Mouse (Mus musculus) hindbrain, embryonic 16.5 days (tissue): ENCODE measurements around the gene Coro2a. TPM values are rescaled to one million over a fixed set of nuclear protein-coding genes. Genes with fewer than 3 reads are reported as not detected.

Experiments used
- ATAC-seq: fragments of 200-750 bp; cut with Nextera tagmentation; 2 replicates; pipeline ENCODE4 v1.8.0; 2017; ENCODE audit warnings: moderate TSS enrichment, moderate library complexity
- H3K27ac ChIP-seq: fragments of 300-500 bp; sonication (generic); 2 replicates; pipeline ENCODE4 v1.5.1; 2014; ENCODE audit warnings: low read depth, mild to moderate bottlenecking, control low read depth, low read length, moderate library complexity
- H3K27me3 ChIP-seq: fragments of 300-500 bp; sonication (generic); replicated peaks from 2 replicates; pipeline ENCODE4 v1.6.1; 2014; ENCODE audit warnings: low read length; ENCODE audit not compliant: control insufficient read depth, insufficient read depth
- H3K36me3 ChIP-seq: fragments of 300-500 bp; sonication (generic); 2 replicates; pipeline ENCODE4 v1.6.1; 2014; ENCODE audit warnings: mild to moderate bottlenecking, low read length, moderate library complexity, mixed read lengths; ENCODE audit not compliant: control insufficient read depth, insufficient read depth
- H3K4me1 ChIP-seq: fragments of 300-500 bp; sonication (generic); 2 replicates; pipeline ENCODE4 v1.6.1; 2014; ENCODE audit warnings: low read depth, low read length; ENCODE audit not compliant: control insufficient read depth, insufficient read depth
- H3K4me2 ChIP-seq: fragments of 300-500 bp; sonication (generic); 2 replicates; pipeline ENCODE4 v1.6.1; 2014; ENCODE audit warnings: mild to moderate bottlenecking, low read length, control low read depth, moderate library complexity
- H3K4me3 ChIP-seq: fragments of 300-500 bp; sonication (generic); 2 replicates; pipeline ENCODE4 v1.5.1; 2014; ENCODE audit warnings: mild to moderate bottlenecking, low read length, control low read depth, moderate library complexity
- H3K9ac ChIP-seq: fragments of 300-500 bp; sonication (generic); 2 replicates; pipeline ENCODE4 v1.6.1; 2014; ENCODE audit warnings: low read depth, mild to moderate bottlenecking, control low read depth, low read length, moderate library complexity
- H3K9me3 ChIP-seq: fragments of 300-500 bp; sonication (generic); 2 replicates; pipeline ENCODE4 v1.6.1; 2014; ENCODE audit warnings: mild to moderate bottlenecking, low read length, moderate library complexity; ENCODE audit not compliant: control insufficient read depth
- WGBS: fragments of 180-500 bp; shearing (Covaris S2); extraction: QIAGEN DNeasy Blood & Tissue Kit; methylation state at CpG from one replicate; pipeline ENCODE4 v1.1.7; 2014; 5-methylcytosine and 5-hydroxymethylcytosine counted together
- polyA plus RNA-seq: library from polyadenylated mRNA; unstranded; fragments of >200 nt; fragmentation: Nextera tagmentation; extraction: Ambion mirVana; gene quantifications from 2 replicates; pipeline ENCODE4 v1.2.1, GENCODE M21; 2015

The Coro2a gene
- polyA plus RNA-seq, 1 experiment from 2014 or later, result 7.9 TPM

DNA sequence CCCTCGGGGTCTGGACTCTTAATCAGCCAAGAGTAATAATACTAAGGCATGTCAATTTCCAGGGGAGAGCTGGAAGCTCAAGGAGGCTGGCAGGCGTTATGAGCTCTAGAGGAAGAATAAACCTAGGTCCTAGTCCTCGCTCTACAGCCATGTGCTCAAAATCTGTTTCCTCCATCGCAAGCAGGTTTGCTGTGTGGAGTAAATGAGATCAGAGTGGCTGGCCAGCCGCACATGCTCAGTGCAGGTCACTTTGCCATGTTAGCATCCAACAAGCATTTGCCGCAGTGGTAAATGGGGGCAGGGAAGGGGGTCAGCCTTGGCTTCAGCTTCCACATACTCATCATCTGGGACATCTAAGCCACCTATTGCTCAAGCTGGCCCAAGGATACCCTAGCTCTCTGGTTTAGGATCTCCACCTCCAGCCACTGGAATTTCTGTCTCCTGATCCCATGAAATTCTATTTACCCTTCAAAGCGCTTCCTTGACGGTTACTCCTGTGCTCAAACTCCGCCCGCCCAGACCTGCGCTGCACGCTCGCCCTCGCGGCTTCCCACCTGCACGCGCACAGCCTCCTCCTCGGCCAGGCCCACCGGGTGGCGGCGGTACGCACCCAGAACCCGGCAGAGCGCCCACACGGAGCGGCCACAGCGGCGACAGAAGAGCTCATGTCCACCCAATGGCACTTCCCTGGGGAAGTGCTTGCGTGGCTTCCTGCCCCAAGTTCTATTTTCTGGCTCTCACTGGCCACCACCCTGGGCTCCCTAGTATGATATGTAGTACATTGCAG lies 67.9 kb downstream of the Coro2a start:
- Histone ChIP-seq H3K4me2 (peak overlapping the region; percentile 53), H3K4me1 (peaks cover 7% of the 10 kb centered on the region), H3K9ac (no peak overlapping the region), H3K27ac (no peak overlapping the region), H3K27me3 (peaks cover 16% of the 10 kb centered on the region), H3K36me3 (no peaks in the 10 kb centered on the region), H3K9me3 (no peaks in the 10 kb centered on the region), H3K4me3 (peak overlapping the region; percentile 30)
- ATAC-seq, result peak; percentile 65
- WGBS, result 10% methylated on average over 29 of the region's 29 CpGs

- Histone ChIP-seq H3K27me3 (peaks cover 13% of the 10 kb centered on the region), H3K9me3 (no peaks in the 10 kb centered on the region), H3K4me2 (no peak overlapping the region), H3K27ac (no peak overlapping the region), H3K4me1 (peaks cover 7% of the 10 kb centered on the region), H3K4me3 (no peak overlapping the region), H3K36me3 (no peaks in the 10 kb centered on the region), H3K9ac (no peak overlapping the region)
- ATAC-seq, result no peak
- WGBS, result 74% methylated on average over 7 of the region's 7 CpGs
Observed at GRCm38 (mm10) chr4:46532926-46533325, 69.1 kb downstream of the Coro2a start.

GRCm38 (mm10) chr4:46532511-46532910 lies 69.5 kb downstream of the Coro2a start:
- Histone ChIP-seq H3K4me3 (no peak overlapping the region), H3K36me3 (no peaks in the 10 kb centered on the region), H3K4me1 (peaks cover 7% of the 10 kb centered on the region), H3K9me3 (no peaks in the 10 kb centered on the region), H3K9ac (no peak overlapping the region), H3K27ac (no peak overlapping the region), H3K4me2 (no peak overlapping the region), H3K27me3 (peaks cover 13% of the 10 kb centered on the region)
- 85% methylated on average over 2 of the region's 2 CpGs for WGBS
- ATAC-seq, result no peak

DNA sequence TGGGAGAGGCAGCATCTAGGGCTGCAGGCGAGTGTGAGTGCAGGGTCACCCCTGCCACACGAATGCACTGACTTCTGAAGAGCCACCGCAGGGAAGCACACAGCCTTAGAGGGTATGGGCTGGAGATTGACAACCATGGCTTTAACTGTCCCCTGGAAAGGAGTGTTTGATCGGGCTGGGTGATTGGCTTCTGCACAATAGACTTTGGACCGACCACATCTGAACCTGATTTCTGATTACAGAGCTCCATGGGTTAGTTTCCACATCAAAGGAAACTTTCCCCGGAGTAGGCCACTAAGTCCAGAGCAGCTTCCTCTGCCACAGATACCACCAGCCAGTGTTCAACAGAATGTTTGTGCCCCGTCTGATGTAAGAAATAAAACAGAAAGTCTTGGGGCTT lies 72.3 kb downstream of the Coro2a start:
- Histone ChIP-seq H3K27me3 (peaks cover 2% of the 10 kb centered on the region; the same call in 1 of the 2 replicates), H3K4me2 (no peak overlapping the region), H3K4me1 (peaks cover 3% of the 10 kb centered on the region), H3K9me3 (no peaks in the 10 kb centered on the region), H3K27ac (no peak overlapping the region), H3K4me3 (no peak overlapping the region), H3K36me3 (no peaks in the 10 kb centered on the region), H3K9ac (no peak overlapping the region)
- ATAC-seq, result no peak
- WGBS, result 43% methylated on average over 7 of the region's 7 CpGs

DNA sequence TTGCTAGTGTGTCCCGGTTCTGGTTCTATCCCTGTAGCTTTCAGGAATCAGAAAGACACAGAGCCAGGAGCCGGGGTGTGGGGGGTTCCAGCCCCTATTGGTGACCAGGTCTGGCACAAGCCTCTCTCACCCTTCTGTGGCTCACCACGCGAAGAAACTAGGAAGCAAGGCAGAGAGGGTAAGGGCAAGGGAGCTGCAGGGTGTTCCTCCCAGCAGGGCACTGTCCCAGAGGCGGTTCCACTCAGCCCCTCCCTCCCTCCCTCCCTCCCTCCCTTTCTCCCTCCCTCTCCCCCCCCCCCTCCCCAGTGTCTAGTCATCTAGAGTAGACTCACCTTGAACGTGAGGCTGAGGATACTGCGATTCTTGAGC lies 74.5 kb downstream of the Coro2a start:
- H3K9ac ChIP-seq, result no peak overlapping the region; the same call in 1 of the 2 replicates
- H3K9me3 ChIP-seq, result no peaks in the 10 kb centered on the region
- 0% methylated on average over 6 of the region's 7 CpGs for WGBS
- no peak overlapping the region for H3K4me3 ChIP-seq
- peak overlapping the region; percentile 48 for H3K4me2 ChIP-seq
- no peak for ATAC-seq
- no peaks in the 10 kb centered on the region for H3K27me3 ChIP-seq
- no peak overlapping the region for H3K27ac ChIP-seq
- no peaks in the 10 kb centered on the region for H3K36me3 ChIP-seq
- H3K4me1 ChIP-seq, result no peaks in the 10 kb centered on the region

DNA sequence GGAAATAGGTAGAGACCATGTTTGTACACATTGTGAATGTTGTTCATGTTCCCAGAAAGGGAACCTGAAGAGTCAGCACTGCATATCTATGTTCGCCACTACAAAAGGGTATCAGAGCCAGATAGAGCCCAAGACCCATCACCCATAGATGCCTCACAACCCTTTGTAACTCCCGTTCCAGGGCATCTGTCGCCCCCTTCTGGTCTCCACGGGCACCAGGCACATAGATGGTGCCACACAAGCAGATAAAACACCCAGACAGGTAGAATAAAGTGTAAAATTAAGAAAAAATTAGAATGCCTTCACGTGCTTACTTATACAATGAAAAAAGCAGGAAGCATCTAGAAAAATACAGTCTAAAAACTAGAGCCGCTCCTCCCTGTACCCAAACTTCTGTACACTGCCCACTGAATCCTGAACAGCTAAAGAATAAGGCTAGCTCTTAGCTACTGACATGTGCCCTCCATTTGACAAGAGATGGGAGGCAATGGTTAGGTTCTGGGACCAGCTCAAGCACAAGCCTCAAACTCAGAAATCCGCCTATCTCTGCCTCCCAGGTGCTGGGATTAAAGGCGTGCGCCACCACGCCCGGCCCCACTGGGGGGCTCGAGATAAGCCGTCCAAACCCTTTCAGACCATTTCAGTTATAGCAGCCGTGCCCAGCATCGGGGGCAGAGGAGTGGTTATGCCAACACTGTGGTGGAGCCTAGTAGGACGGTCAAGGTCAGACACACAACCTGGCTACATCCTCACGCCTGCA lies 75.0 kb downstream of the Coro2a start:
- ATAC-seq, result no peak
- Histone ChIP-seq H3K9me3 (no peaks in the 10 kb centered on the region), H3K9ac (no peak overlapping the region; the same call in 1 of the 2 replicates), H3K4me3 (no peak overlapping the region), H3K27ac (no peak overlapping the region), H3K4me2 (peak overlapping the region; percentile 48), H3K27me3 (no peaks in the 10 kb centered on the region), H3K4me1 (no peaks in the 10 kb centered on the region), H3K36me3 (no peaks in the 10 kb centered on the region)
- whole genome bisulfite sequencing, result 38% methylated on average over 17 of the region's 17 CpGs

GRCm38 (mm10) chr4:46526226-46526625 lies 75.8 kb downstream of the Coro2a start:
- H3K36me3 ChIP-seq, result no peaks in the 10 kb centered on the region
- no peak overlapping the region for H3K9ac ChIP-seq
- H3K27me3 ChIP-seq, result no peaks in the 10 kb centered on the region
- no peak for ATAC-seq
- H3K4me2 ChIP-seq, result no peak overlapping the region
- WGBS, result 90% methylated on average over 3 of the region's 3 CpGs
- H3K9me3 ChIP-seq, result no peaks in the 10 kb centered on the region
- H3K4me3 ChIP-seq, result no peak overlapping the region
- H3K4me1 ChIP-seq, result no peaks in the 10 kb centered on the region
- H3K27ac ChIP-seq, result no peak overlapping the region

DNA sequence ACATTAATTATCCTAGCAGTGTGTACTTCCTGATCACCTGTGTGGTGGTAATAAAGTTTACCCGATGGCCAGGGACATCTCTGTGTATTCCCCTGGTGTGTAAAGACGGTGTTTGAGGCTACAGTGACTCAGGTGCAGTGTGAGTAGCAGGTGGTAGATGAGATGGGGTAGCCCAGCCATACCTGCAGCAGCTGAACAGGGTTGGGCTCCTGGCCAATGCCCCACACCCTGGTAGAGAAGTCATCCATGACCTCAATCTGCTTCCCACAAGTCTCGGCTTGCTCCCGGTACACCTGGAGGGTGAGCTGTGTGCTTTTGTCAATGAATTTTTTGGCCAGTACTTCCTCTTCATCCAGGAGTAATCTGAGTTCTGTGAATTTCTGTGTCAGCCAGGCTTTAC lies 78.7 kb downstream of the Coro2a start:
- no peaks in the 10 kb centered on the region for H3K36me3 ChIP-seq
- H3K27ac ChIP-seq, result no peak overlapping the region
- H3K4me1 ChIP-seq, result no peaks in the 10 kb centered on the region
- no peak overlapping the region for H3K9ac ChIP-seq
- ATAC-seq, result no peak
- H3K4me2 ChIP-seq, result no peak overlapping the region
- H3K9me3 ChIP-seq, result no peaks in the 10 kb centered on the region
- no peaks in the 10 kb centered on the region for H3K27me3 ChIP-seq
- 85% methylated on average over 4 of the region's 4 CpGs for WGBS
- no peak overlapping the region for H3K4me3 ChIP-seq

DNA sequence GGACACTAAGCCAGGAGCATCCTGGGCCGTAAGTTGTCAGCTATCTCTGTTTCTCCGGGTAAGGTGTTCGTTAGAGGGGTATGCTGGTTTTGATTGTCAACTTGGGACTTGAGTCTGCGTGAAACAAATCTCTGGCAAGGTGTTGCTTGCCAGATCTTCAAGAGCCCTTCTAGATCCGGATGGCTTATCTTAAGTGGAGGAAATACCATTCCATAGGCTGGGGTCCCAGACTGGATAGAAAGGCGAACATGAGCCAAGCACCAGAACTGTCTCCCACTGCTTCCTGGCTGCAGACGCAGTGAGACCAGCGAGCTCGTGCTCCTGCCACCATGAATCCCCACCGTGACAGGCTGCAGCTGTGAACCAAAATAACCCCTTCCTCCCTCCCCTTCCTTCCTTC lies 80.5 kb downstream of the Coro2a start:
- no peaks in the 10 kb centered on the region for H3K27me3 ChIP-seq
- WGBS, result 75% methylated on average over 10 of the region's 10 CpGs
- ATAC-seq, result no peak

More for the DNA sequence above, 80.5 kb downstream of the Coro2a start:
- H3K9me3 ChIP-seq, result no peaks in the 10 kb centered on the region
- no peak overlapping the region for H3K9ac ChIP-seq
- no peaks in the 10 kb centered on the region for H3K36me3 ChIP-seq
- no peak overlapping the region for H3K27ac ChIP-seq
- no peaks in the 10 kb centered on the region for H3K4me1 ChIP-seq
- H3K4me2 ChIP-seq, result no peak overlapping the region
- no peak overlapping the region for H3K4me3 ChIP-seq
